Mouse (Mus musculus): Measurements from ENCODE around the gene Asb11.

- no peak for TF ChIP-seq CTCF (IDR thresholded peaks at IDR 0.05; ENCODE audit: low read depth, low read length)
- no peak for TF ChIP-seq POLR2A (IDR thresholded peaks at IDR 0.05; ENCODE audit: borderline replicate concordance, low read depth, low read length)
Measured at GRCm38 (mm10) chrX:164408301-164408927, 28.4 kb upstream of the Asb11 start.

All from bone marrow macrophage, adult 2 months (primary cell).